Mouse (Mus musculus): ENCODE measurements around the gene Gm10065. TPM values are rescaled to one million over a fixed set of nuclear protein-coding genes. Genes with fewer than 3 reads are reported as not detected.
"Not testable (repeated sequence)": the region's sequence is repeated elsewhere in the genome, so short reads cannot be mapped to it uniquely, and the experiment has no call there.

Gene Gm10065
- polyA plus RNA-seq, 1 experiment from 2014 or later, result not detected

DNA sequence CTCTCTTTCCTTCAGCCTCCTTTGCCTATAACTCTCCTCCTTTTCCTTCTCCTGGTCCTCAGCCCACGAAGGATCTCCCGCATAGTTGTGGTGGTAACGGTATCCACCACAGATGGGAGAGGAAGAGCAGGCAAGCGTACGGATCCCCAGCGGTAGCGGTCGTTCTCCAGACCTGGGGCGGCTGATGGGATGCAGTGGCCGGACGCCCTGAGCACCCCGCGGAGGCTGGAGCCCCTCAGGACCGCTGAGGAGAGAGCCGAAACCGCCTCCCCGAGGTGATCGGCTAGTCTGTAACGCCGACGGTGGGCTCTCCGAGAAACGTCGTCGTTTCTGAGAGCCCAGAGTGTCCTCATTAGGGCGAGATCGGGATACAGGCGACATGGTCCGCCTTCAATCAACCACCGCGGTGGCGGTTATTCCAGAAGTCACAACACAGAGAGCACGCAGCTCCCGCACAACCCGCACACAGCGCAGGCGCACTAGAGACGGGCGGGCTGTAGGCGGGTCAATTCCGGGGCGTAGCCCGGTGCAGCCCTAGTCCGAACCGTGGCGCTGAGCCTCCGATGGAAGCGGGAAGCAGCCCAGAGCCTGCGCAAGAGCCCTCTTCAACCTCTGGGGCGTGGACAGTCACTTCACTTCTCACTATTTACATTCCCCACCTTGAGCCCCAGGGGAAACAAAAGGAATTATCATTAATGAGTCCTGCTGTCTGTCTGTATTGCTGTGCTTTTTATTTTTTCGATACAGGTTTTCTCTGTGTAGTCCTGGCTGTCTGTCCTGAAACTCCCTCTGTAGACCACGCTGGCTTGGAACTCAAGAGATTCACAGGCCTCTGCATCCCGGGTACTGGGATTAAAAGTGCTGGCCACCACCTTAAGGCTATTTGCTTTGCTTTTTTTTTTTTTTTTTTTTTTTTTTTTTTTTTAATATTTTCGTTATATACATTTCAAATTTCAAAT, 10.9 kb downstream of the Gm10065 start, which contains the start of gene Nkapl:
Gene Nkapl, minus strand, starts transcription at position 449 of the 959 bp plus-strand sequence.
- Histone ChIP-seq H3K4me3 (replicated peaks; ENCODE audit: low read length) (peak within 1 kb of the TSS; percentile 71), H3K27me3 (replicated peaks; ENCODE audit: control insufficient read depth, insufficient read depth, low read length) (peaks cover 7% of the 10 kb centered on the region; the same call in 1 of the 2 replicates), H3K9me3 (ENCODE audit: control insufficient read depth, low read length) (no peaks in the 10 kb centered on the region), H3K9ac (replicated peaks; ENCODE audit: low read depth, low read length) (peak within 1 kb of the TSS; percentile 85), H3K27ac (ENCODE audit: low read length) (peak within 1 kb of the TSS; percentile 66), H3K4me2 (ENCODE audit: low read length) (peak within 1 kb of the TSS; percentile 93), H3K36me3 (ENCODE audit: control insufficient read depth, insufficient read depth) (no peaks in the 10 kb centered on the region), H3K4me1 (replicated peaks; ENCODE audit: control insufficient read depth, insufficient read depth, low read length) (no peaks in the 10 kb centered on the region; the same call in 1 of the 2 replicates)
- peak; percentile 99 for ATAC-seq
- WGBS, result under 1% methylated on average over 53 of the region's 54 CpGs

DNA sequence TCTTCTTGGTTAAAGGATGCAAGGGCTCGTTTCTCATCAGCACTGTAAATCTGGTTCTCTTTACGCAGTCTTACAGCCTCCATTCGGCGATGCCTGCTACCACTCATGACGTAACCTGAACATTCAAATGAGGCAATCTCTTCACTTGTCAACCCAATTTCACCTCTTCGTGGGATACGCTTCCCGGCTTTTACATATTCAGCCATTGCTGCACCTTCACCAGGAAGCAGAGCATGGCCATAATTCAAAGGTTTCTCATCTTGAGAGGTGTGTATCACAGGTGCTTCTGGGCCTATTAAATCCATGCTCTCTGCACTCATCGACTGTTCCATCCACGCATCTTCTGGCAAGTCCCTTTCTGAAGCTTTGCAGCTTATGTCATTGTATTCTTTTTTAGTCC, 11.9 kb downstream of the Gm10065 start:
- WGBS, result 91% methylated on average over 10 of the region's 10 CpGs
- H3K4me2 ChIP-seq (ENCODE audit: low read length), result no peak overlapping the region
- no peak for ATAC-seq
- no peaks in the 10 kb centered on the region for H3K36me3 ChIP-seq (ENCODE audit: control insufficient read depth, insufficient read depth)
- no peak overlapping the region for H3K9ac ChIP-seq (replicated peaks; ENCODE audit: low read depth, low read length)
- peaks cover 7% of the 10 kb centered on the region; the same call in 1 of the 2 replicates for H3K27me3 ChIP-seq (replicated peaks; ENCODE audit: control insufficient read depth, insufficient read depth, low read length)
- H3K9me3 ChIP-seq (ENCODE audit: control insufficient read depth, low read length), result no peaks in the 10 kb centered on the region
- no peak overlapping the region for H3K27ac ChIP-seq (ENCODE audit: low read length)
- no peaks in the 10 kb centered on the region; the same call in 1 of the 2 replicates for H3K4me1 ChIP-seq (replicated peaks; ENCODE audit: control insufficient read depth, insufficient read depth, low read length)
- H3K4me3 ChIP-seq (replicated peaks; ENCODE audit: low read length), result no peak overlapping the region

DNA sequence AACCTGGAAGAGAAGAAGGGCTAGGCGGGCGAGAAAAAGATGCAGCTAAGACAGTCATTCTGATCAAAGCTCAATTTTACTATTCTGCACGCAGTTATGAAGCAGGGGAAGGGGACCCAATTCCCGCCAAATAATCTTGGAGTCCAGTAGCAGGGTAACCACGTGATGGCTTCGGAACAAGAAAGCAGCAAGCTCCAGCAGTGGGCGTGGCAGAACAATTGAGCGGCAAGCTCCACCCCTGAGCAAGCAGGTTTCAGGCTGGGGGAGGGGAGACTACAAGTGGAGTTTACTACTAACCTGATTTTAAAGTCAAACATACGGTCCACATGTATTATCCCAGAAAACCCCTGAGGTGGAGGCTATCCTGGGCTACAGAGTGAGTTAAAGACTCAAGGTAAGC, 16.7 kb downstream of the Gm10065 start:
- H3K9me3 ChIP-seq (ENCODE audit: control insufficient read depth, low read length); H3K27me3 ChIP-seq (replicated peaks; ENCODE audit: control insufficient read depth, insufficient read depth, low read length); ATAC-seq; H3K27ac ChIP-seq (ENCODE audit: low read length); H3K4me3 ChIP-seq (replicated peaks; ENCODE audit: low read length); H3K4me1 ChIP-seq (replicated peaks; ENCODE audit: control insufficient read depth, insufficient read depth, low read length); H3K4me2 ChIP-seq (ENCODE audit: low read length); H3K9ac ChIP-seq (replicated peaks; ENCODE audit: low read depth, low read length); H3K36me3 ChIP-seq (ENCODE audit: control insufficient read depth, insufficient read depth): not testable (repeated sequence)
- WGBS, result 49% methylated on average over 9 of the region's 9 CpGs

DNA sequence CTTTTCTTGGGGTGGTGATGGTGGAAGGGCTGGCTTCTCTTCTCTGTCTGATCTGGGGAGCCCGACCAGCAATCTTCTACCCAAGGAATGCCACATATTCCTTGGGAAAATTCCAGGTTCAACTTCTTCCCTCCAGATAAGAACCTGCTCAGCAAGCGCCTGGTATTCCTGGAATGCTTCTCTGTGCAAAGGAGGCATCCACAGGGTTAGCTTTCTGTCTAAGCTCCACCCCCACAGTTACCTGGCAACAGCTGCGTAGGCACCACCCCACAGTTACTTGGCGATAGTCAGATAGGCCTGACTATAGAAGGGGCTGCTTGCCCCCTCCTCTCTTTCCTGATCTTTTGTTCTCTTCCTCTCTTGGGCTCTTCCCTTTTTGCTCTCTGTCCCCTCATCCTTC, 22.9 kb downstream of the Gm10065 start:
- H3K36me3 ChIP-seq (ENCODE audit: control insufficient read depth, insufficient read depth), result no peaks in the 10 kb centered on the region
- no peak overlapping the region for H3K4me2 ChIP-seq (ENCODE audit: low read length)
- WGBS, result 4% methylated on average over 4 of the region's 4 CpGs
- no peak overlapping the region for H3K9ac ChIP-seq (replicated peaks; ENCODE audit: low read depth, low read length)
- peaks cover 12% of the 10 kb centered on the region for H3K4me1 ChIP-seq (replicated peaks; ENCODE audit: control insufficient read depth, insufficient read depth, low read length)
- H3K27ac ChIP-seq (ENCODE audit: low read length), result no peak overlapping the region
- H3K4me3 ChIP-seq (replicated peaks; ENCODE audit: low read length), result no peak overlapping the region
- no peaks in the 10 kb centered on the region; the same call in 1 of the 2 replicates for H3K27me3 ChIP-seq (replicated peaks; ENCODE audit: control insufficient read depth, insufficient read depth, low read length)
- H3K9me3 ChIP-seq (ENCODE audit: control insufficient read depth, low read length), result no peaks in the 10 kb centered on the region
- no peak for ATAC-seq

DNA sequence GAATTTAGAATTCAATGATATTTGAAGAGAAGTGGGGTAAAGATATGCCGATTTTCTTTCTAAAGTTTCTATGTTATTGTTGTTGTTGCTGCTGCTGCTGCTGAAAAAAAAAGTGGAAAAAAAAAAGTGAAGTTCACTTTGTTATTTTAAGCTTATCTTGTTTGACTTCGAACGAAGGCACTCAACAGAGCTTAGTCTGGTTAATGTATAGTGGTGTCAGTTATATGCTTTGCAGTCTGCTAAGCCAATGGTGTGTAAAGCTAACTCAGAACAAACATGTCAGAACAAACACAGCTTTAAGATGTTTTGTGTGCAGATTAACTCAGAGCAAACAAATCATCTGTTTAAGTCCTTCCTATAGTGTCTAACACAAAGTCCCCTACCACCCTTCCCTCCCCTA, 25.1 kb downstream of the Gm10065 start:
- H3K4me3 ChIP-seq (replicated peaks; ENCODE audit: low read length), result no peak overlapping the region
- H3K36me3 ChIP-seq (ENCODE audit: control insufficient read depth, insufficient read depth), result no peaks in the 10 kb centered on the region
- WGBS, result 94% methylated on average over 3 of the region's 3 CpGs

DNA sequence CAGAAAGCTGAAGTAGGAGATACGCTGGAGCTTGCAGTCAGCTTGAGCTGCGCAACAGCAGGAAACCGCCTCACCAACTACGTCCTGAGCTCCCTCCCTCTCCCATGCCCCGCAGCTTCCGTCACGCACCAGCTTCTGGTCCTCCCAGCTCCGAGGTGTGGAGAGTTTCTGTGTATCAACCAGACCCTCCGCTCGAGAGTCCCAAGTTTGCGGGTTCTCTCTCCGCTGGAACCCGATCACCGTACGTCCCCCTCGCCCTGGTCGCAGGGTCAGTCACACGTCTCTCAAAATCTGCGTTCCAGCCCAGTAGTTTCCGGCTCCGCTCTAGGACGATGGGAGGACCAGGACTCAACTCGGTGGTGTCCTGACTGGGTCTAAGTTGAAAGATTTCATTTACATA, 25.8 kb downstream of the Gm10065 start, which contains the start of gene Zscan26:
Gene Zscan26, minus strand, starts transcription at position 282 of the 400 bp plus-strand sequence.
- Histone ChIP-seq H3K4me3 (replicated peaks; ENCODE audit: low read length) (peak within 1 kb of the TSS; percentile 58), H3K4me2 (ENCODE audit: low read length) (peak within 1 kb of the TSS; percentile 59), H3K27me3 (replicated peaks; ENCODE audit: control insufficient read depth, insufficient read depth, low read length) (no peaks in the 10 kb centered on the region), H3K27ac (ENCODE audit: low read length) (peak within 1 kb of the TSS; percentile 48), H3K9ac (replicated peaks; ENCODE audit: low read depth, low read length) (peak within 1 kb of the TSS; percentile 62), H3K9me3 (ENCODE audit: control insufficient read depth, low read length) (no peaks in the 10 kb centered on the region), H3K36me3 (ENCODE audit: control insufficient read depth, insufficient read depth) (no peaks in the 10 kb centered on the region), H3K4me1 (replicated peaks; ENCODE audit: control insufficient read depth, insufficient read depth, low read length) (peaks cover 12% of the 10 kb centered on the region)
- WGBS, result under 1% methylated on average over 23 of the region's 23 CpGs
- ATAC-seq, result peak; percentile 95

More for the DNA sequence above, 25.1 kb downstream of the Gm10065 start:
- H3K4me1 ChIP-seq (replicated peaks; ENCODE audit: control insufficient read depth, insufficient read depth, low read length), result peaks cover 12% of the 10 kb centered on the region
- H3K27ac ChIP-seq (ENCODE audit: low read length), result no peak overlapping the region
- H3K27me3 ChIP-seq (replicated peaks; ENCODE audit: control insufficient read depth, insufficient read depth, low read length), result no peaks in the 10 kb centered on the region
- H3K4me2 ChIP-seq (ENCODE audit: low read length), result no peak overlapping the region
- ATAC-seq, result no peak
- no peaks in the 10 kb centered on the region for H3K9me3 ChIP-seq (ENCODE audit: control insufficient read depth, low read length)
- no peak overlapping the region for H3K9ac ChIP-seq (replicated peaks; ENCODE audit: low read depth, low read length)

DNA sequence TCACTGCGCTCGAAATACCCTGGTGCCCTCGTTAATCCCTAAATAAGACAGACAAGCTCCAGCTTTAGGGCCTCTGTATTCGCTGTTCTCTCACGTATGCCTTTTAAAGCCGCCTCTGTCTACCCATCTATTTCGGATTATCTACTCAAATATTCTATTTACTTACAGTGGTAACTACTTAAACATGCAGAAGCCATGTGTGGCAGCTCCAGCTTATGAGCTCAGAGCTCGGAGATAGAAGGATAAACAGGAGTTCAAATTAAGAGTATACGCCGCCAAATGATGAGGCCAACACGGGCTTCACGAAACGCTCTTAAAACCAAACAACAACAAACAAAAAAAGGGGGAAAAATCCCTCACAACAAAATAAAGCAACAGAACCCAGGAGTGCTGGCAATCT, 26.2 kb downstream of the Gm10065 start:
- H3K4me3 ChIP-seq (replicated peaks; ENCODE audit: low read length), result peak overlapping the region; percentile 58
- under 1% methylated on average over 13 of the region's 13 CpGs for WGBS
- peak; percentile 51 for ATAC-seq
- no peaks in the 10 kb centered on the region for H3K36me3 ChIP-seq (ENCODE audit: control insufficient read depth, insufficient read depth)
- H3K27ac ChIP-seq (ENCODE audit: low read length), result peak overlapping the region; percentile 48
- peak overlapping the region; percentile 59 for H3K4me2 ChIP-seq (ENCODE audit: low read length)
- no peaks in the 10 kb centered on the region for H3K9me3 ChIP-seq (ENCODE audit: control insufficient read depth, low read length)
- H3K9ac ChIP-seq (replicated peaks; ENCODE audit: low read depth, low read length), result peak overlapping the region; percentile 62
- peaks cover 12% of the 10 kb centered on the region for H3K4me1 ChIP-seq (replicated peaks; ENCODE audit: control insufficient read depth, insufficient read depth, low read length)
- H3K27me3 ChIP-seq (replicated peaks; ENCODE audit: control insufficient read depth, insufficient read depth, low read length), result no peaks in the 10 kb centered on the region

DNA sequence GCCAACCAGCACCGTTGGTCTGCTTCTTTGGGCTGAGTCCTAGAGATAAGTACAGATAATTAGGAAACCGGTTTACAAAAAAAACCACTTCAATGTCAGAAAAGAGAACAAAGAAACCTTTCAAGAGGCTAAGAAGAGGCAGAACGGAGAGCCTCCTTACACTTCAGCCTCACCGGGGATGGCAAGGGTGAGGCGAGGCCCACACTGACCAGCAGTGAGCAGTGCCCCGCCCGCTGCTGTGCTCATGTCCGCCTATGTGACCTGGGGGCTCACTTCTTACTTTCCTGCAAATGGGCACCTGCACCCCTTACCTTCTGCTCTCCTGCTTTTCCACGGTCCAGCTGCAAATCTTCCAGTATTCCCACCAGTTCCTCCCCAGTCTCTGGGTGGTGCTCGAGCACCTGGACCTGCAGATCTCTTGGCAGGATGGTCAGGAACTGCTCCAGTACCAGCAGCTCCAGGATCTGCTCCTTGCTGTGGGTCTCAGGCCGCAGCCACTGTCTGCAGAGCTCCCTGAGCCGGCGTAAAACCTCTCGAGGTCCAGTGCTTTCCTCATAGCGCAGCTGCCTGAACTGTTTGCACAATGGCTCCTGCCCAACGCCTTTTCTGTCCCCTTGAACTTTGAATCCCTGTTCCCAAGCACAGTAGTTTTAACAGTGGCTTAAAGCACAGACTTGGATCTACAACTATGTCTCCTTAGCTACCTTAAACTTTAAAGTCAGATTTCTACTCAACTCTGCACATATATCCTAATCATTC, 31.2 kb downstream of the Gm10065 start:
- ATAC-seq, result no peak
- no peak overlapping the region for H3K4me3 ChIP-seq (replicated peaks; ENCODE audit: low read length)
- no peak overlapping the region for H3K4me2 ChIP-seq (ENCODE audit: low read length)
- no peaks in the 10 kb centered on the region for H3K27me3 ChIP-seq (replicated peaks; ENCODE audit: control insufficient read depth, insufficient read depth, low read length)
- no peak overlapping the region for H3K27ac ChIP-seq (ENCODE audit: low read length)
- H3K9ac ChIP-seq (replicated peaks; ENCODE audit: low read depth, low read length), result no peak overlapping the region
- 80% methylated on average over 16 of the region's 16 CpGs for WGBS
- H3K9me3 ChIP-seq (ENCODE audit: control insufficient read depth, low read length), result no peaks in the 10 kb centered on the region
- peaks cover 12% of the 10 kb centered on the region for H3K4me1 ChIP-seq (replicated peaks; ENCODE audit: control insufficient read depth, insufficient read depth, low read length)
- peaks cover 26% of the 10 kb centered on the region for H3K36me3 ChIP-seq (ENCODE audit: control insufficient read depth, insufficient read depth)

DNA sequence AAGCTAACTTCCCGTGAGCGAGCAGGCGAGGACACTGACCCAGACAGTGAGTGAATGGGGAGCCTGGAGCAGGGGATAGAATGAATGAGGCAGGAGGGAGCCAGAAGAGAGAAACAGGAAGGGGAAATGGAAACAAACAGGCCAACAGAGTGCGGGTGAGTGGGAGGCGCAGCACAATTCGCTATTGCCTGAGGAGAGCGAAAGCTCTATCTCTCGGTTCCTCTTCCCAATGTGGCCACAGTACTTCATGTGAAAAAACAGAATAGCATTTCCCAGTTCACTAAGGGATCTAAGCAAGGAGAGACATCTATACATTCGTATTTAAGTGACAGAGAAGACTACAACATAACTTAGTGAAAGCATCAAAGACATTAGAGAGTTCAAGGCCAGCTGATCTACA, 32.4 kb downstream of the Gm10065 start:
- Histone ChIP-seq H3K36me3 (ENCODE audit: control insufficient read depth, insufficient read depth) (peaks cover 26% of the 10 kb centered on the region), H3K27ac (ENCODE audit: low read length) (no peak overlapping the region), H3K4me3 (replicated peaks; ENCODE audit: low read length) (no peak overlapping the region), H3K4me2 (ENCODE audit: low read length) (no peak overlapping the region), H3K27me3 (replicated peaks; ENCODE audit: control insufficient read depth, insufficient read depth, low read length) (no peaks in the 10 kb centered on the region), H3K9me3 (ENCODE audit: control insufficient read depth, low read length) (no peaks in the 10 kb centered on the region), H3K9ac (replicated peaks; ENCODE audit: low read depth, low read length) (no peak overlapping the region), H3K4me1 (replicated peaks; ENCODE audit: control insufficient read depth, insufficient read depth, low read length) (0 out of 2 replicates have a peak, but pooled peaks cover 2% of the 10 kb centered on the region)
- no peak for ATAC-seq
- WGBS, result 90% methylated on average over 9 of the region's 9 CpGs
